Mouse (Mus musculus): Measurements from ENCODE around the gene Gm20503.

DNA sequence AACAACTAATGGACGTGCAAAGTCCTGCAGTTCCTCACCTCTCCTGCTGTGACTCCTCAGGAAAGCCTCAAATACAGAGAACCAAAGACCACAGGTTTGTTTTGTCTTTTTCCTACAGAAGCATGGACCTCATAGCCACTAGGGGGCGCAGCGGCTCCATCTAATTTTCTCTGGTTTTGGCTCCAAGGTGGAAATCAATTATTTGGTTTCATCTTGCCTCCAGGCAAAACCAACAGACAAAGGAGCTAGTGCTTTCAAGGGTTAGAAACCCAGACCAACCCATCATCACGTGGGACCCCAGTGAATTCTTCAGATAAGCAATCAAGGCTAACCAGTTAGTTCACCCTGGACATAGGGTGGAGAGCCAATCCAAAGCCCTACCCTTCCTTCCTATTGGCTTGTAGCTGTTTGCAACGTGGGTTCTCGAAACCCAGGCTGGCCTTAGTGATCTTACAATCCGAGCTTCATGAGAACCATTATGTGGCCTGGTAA lies 17.8 kb upstream of the Gm20503 start:
- TF ChIP-seq CTCF (IDR thresholded peaks at IDR 0.05; ENCODE audit: borderline replicate concordance, insufficient read depth, low read depth, low read length) (peak; percentile 62), POLR2A (IDR thresholded peaks at IDR 0.05; ENCODE audit: borderline replicate concordance, insufficient read depth, low read length) (no peak)

All from cerebellum, adult 2 months (tissue).